Mouse (Mus musculus) hindbrain, postnatal 0 days (tissue): ENCODE results near the gene Ttf2. TPM values are rescaled to one million over a fixed set of nuclear protein-coding genes. Genes with fewer than 3 reads are reported as not detected.

Experiments used
- ATAC-seq: fragments of 200-750 bp; cut with Nextera tagmentation; 2 replicates; pipeline ENCODE4 v1.8.0; 2017; ENCODE audit warnings: mild to moderate bottlenecking, moderate TSS enrichment, moderate library complexity
- DNase-seq: peaks from one replicate; pipeline ENCODE4 v3.0.0-alpha.2; 2015; ENCODE audit warnings: low spot score
- H3K27ac ChIP-seq: fragments of 300-500 bp; sonication (generic); 2 replicates; pipeline ENCODE4 v1.5.1; 2014; ENCODE audit warnings: mild to moderate bottlenecking
- H3K27me3 ChIP-seq: fragments of 300-500 bp; sonication (generic); 2 replicates; pipeline ENCODE4 v1.6.1; 2014; ENCODE audit warnings: low read length, mixed read lengths; ENCODE audit not compliant: insufficient read depth
- H3K36me3 ChIP-seq: fragments of 300-500 bp; sonication (generic); 2 replicates; pipeline ENCODE4 v1.6.1; 2014; ENCODE audit warnings: low read length, mixed read lengths; ENCODE audit not compliant: insufficient read depth
- H3K4me1 ChIP-seq: fragments of 300-500 bp; sonication (generic); 2 replicates; pipeline ENCODE4 v1.6.1; 2014; ENCODE audit warnings: antibody characterized with exemption, low read length, mixed read lengths; ENCODE audit not compliant: insufficient read depth
- H3K4me2 ChIP-seq: fragments of 300-500 bp; sonication (generic); 2 replicates; pipeline ENCODE4 v1.6.1; 2014; ENCODE audit warnings: low read depth, mild to moderate bottlenecking, low read length, moderate library complexity, mixed read lengths
- H3K4me3 ChIP-seq: fragments of 300-500 bp; sonication (generic); 2 replicates; pipeline ENCODE4 v1.5.1; 2014; ENCODE audit warnings: low read length
- H3K9ac ChIP-seq: fragments of 300-500 bp; sonication (generic); replicated peaks from 2 replicates; pipeline ENCODE4 v1.6.1; 2014; ENCODE audit warnings: mild to moderate bottlenecking, low read length, moderate library complexity, mixed read lengths
- H3K9me3 ChIP-seq: fragments of 300-500 bp; sonication (generic); 2 replicates; pipeline ENCODE4 v1.6.1; 2016; ENCODE audit warnings: low read length, mixed read lengths
- CTCF ChIP-seq: IDR thresholded peaks from 2 replicates; pipeline ENCODE4 v1.5.1; 2016; ENCODE audit warnings: antibody characterized with exemption, control low read depth, low read depth
- WGBS: fragments of 180-500 bp; shearing (Covaris S2); extraction: QIAGEN DNeasy Blood & Tissue Kit; methylation state at CpG from one replicate; pipeline ENCODE4 v1.1.7; 2014; 5-methylcytosine and 5-hydroxymethylcytosine counted together
- polyA plus RNA-seq: library from polyadenylated mRNA; unstranded; fragments of >200 nt; fragmentation: Nextera tagmentation; extraction: Ambion mirVana; gene quantifications from 2 replicates; pipeline ENCODE4 v1.2.1, GENCODE M21; 2015
- total RNA-seq: library from RNA; depleted of rRNA; stranded (reverse); fragments of >200 nt; gene quantifications from 2 replicates; pipeline ENCODE4 v1.2.3, GENCODE M21; 2014

Gene Ttf2
- total and polyA plus RNA-seq, 2 experiments from 2014 or later = 3.3 to 8.4 TPM

- no peak for DNase-seq
Measured at GRCm38 (mm10) chr3:100951531-100951930, 17.9 kb downstream of the Ttf2 start.

GRCm38 (mm10) chr3:100947286-100947685 lies 22.2 kb downstream of the Ttf2 start:
- no peak for ATAC-seq
- Histone ChIP-seq H3K27me3 (no peaks in the 10 kb centered on the region), H3K4me2 (no peak overlapping the region), H3K9me3 (no peaks in the 10 kb centered on the region), H3K36me3 (peaks cover 6% of the 10 kb centered on the region; the same call in 1 of the 2 replicates), H3K9ac (no peak overlapping the region), H3K27ac (no peak overlapping the region), H3K4me3 (no peak overlapping the region), H3K4me1 (no peaks in the 10 kb centered on the region)
- TF ChIP-seq CTCF = no peak
- WGBS = 94% methylated on average over 8 of the region's 8 CpGs
- no peak for DNase-seq

More at GRCm38 (mm10) chr3:100951531-100951930, 17.9 kb downstream of the Ttf2 start:
- no peak for ATAC-seq
- Histone ChIP-seq H3K36me3 (peaks cover 3% of the 10 kb centered on the region; the same call in 1 of the 2 replicates), H3K4me2 (no peak overlapping the region), H3K4me1 (no peaks in the 10 kb centered on the region), H3K4me3 (no peak overlapping the region), H3K27ac (no peak overlapping the region), H3K9ac (no peak overlapping the region), H3K27me3 (no peaks in the 10 kb centered on the region), H3K9me3 (no peaks in the 10 kb centered on the region)
- no peak for TF ChIP-seq CTCF
- WGBS = 87% methylated on average over 4 of the region's 4 CpGs

- WGBS = 87% methylated on average over 4 of the region's 4 CpGs
- Histone ChIP-seq H3K4me1 (no peaks in the 10 kb centered on the region), H3K27ac (no peak overlapping the region), H3K4me2 (no peak overlapping the region), H3K4me3 (no peak overlapping the region), H3K27me3 (no peaks in the 10 kb centered on the region), H3K9ac (no peak overlapping the region), H3K9me3 (no peaks in the 10 kb centered on the region), H3K36me3 (no peaks in the 10 kb centered on the region)
- DNase-seq (no peak), ATAC-seq (no peak)
- TF ChIP-seq CTCF = no peak
Measured at GRCm38 (mm10) chr3:100940496-100941037, 28.9 kb downstream of the Ttf2 start.

DNA sequence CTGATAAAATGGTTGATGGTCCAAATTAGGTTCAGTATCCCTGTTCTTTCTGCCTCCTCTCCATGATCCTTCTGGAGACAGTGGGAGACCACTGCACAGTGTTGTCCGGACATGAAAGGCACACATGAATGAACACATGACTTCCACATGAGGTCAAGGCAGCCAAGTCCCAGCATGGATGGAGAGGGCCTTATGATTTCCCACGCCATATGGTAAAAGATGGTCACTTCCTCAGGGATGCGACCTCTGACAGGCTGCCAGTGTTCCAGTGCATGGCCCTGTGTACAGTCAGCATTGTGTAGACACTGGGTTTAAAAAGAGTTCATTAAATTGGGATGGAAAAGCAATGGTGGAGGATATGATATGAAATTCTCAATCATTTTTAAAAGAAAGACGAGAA lies 31.3 kb downstream of the Ttf2 start:
- Histone ChIP-seq H3K27me3 (no peaks in the 10 kb centered on the region), H3K4me2 (no peak overlapping the region), H3K4me3 (no peak overlapping the region), H3K4me1 (no peaks in the 10 kb centered on the region), H3K9me3 (no peaks in the 10 kb centered on the region), H3K27ac (no peak overlapping the region), H3K9ac (no peak overlapping the region), H3K36me3 (peaks cover 11% of the 10 kb centered on the region)
- DNase-seq (no peak), ATAC-seq (peak; percentile 32)
- 81% methylated on average over 4 of the region's 4 CpGs for whole genome bisulfite sequencing
- no peak for TF ChIP-seq CTCF

- ATAC-seq = no peak
- Histone ChIP-seq H3K4me3 (no peak overlapping the region), H3K36me3 (peaks cover 13% of the 10 kb centered on the region), H3K9ac (no peak overlapping the region), H3K4me1 (no peaks in the 10 kb centered on the region), H3K9me3 (no peaks in the 10 kb centered on the region), H3K27me3 (no peaks in the 10 kb centered on the region), H3K27ac (no peak overlapping the region), H3K4me2 (no peak overlapping the region)
- no peak for DNase-seq
- no peak for TF ChIP-seq CTCF
- 92% methylated on average over 6 of the region's 6 CpGs for WGBS
Measured at GRCm38 (mm10) chr3:100936201-100936600, 33.3 kb downstream of the Ttf2 start.

DNA sequence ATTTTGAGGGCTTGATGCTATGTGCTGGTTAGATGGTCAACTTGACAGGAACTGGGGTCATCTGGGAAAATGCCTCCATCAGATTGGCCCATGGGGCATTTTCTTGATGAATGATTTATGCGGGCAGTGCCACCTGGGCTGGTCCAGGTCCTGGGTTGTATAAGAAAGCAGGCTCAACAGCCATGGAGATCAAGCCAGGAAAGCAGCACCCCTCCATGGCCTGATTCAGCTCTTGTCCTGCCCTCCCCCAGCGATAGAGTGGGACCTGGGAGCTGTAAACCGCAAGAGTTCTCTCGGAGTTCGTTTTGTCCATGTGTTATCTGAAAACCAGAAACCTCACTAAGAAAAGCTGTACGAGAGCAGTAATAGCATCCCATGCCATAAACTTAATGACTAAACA lies 33.9 kb downstream of the Ttf2 start:
- Histone ChIP-seq H3K27ac (no peak overlapping the region), H3K4me2 (no peak overlapping the region), H3K9ac (no peak overlapping the region), H3K36me3 (peaks cover 13% of the 10 kb centered on the region), H3K27me3 (no peaks in the 10 kb centered on the region), H3K9me3 (no peaks in the 10 kb centered on the region), H3K4me3 (no peak overlapping the region), H3K4me1 (no peaks in the 10 kb centered on the region)
- 95% methylated on average over 6 of the region's 6 CpGs for WGBS
- DNase-seq = no peak
- ATAC-seq = no peak
- no peak for TF ChIP-seq CTCF

GRCm38 (mm10) chr3:100932077-100932944 lies 37.2 kb downstream of the Ttf2 start:
- no peak for DNase-seq
- WGBS = 71% methylated on average over 11 of the region's 11 CpGs
- Histone ChIP-seq H3K4me3 (no peak overlapping the region), H3K4me2 (no peak overlapping the region), H3K27me3 (no peaks in the 10 kb centered on the region), H3K4me1 (no peaks in the 10 kb centered on the region), H3K9ac (no peak overlapping the region), H3K27ac (no peak overlapping the region), H3K9me3 (no peaks in the 10 kb centered on the region), H3K36me3 (peaks cover 22% of the 10 kb centered on the region)
- peak; percentile 23; the same call in 1 of the 2 replicates for TF ChIP-seq CTCF
- ATAC-seq = no peak
